Mouse (Mus musculus) thymus, adult 2 months (tissue): ENCODE measurements around the gene Pop5.

Experiments
- CTCF ChIP-seq: fragments of 200-500 bp; IDR thresholded peaks from 2 replicates; pipeline ENCODE4 v1.5.1; 2012; ENCODE audit warnings: mild to moderate bottlenecking, control low read depth, low read length, moderate library complexity, borderline replicate concordance; ENCODE audit not compliant: control insufficient read depth, poor library complexity, insufficient read depth; ENCODE audit errors: extremely low read depth
- POLR2A ChIP-seq: fragments of 200-500 bp; IDR thresholded peaks from 2 replicates; pipeline ENCODE4 v1.6.1; 2012; ENCODE audit warnings: mild to moderate bottlenecking, low read length, control low read depth, moderate library complexity; ENCODE audit not compliant: control insufficient read depth, poor library complexity, insufficient read depth; ENCODE audit errors: extremely low read depth

GRCm38 (mm10) chr5:115294173-115294572 is 58.5 kb downstream of the Pop5 start:
- TF ChIP-seq CTCF = no peak
- TF ChIP-seq POLR2A = no peak
